Mouse (Mus musculus): ENCODE data around the gene Gm12695. TPM values are rescaled to one million over a fixed set of nuclear protein-coding genes. Genes with fewer than 3 reads are reported as not detected.

The Gm12695 gene
- polyA plus RNA-seq, 1 experiment from 2014 or later = 0.17 TPM

DNA sequence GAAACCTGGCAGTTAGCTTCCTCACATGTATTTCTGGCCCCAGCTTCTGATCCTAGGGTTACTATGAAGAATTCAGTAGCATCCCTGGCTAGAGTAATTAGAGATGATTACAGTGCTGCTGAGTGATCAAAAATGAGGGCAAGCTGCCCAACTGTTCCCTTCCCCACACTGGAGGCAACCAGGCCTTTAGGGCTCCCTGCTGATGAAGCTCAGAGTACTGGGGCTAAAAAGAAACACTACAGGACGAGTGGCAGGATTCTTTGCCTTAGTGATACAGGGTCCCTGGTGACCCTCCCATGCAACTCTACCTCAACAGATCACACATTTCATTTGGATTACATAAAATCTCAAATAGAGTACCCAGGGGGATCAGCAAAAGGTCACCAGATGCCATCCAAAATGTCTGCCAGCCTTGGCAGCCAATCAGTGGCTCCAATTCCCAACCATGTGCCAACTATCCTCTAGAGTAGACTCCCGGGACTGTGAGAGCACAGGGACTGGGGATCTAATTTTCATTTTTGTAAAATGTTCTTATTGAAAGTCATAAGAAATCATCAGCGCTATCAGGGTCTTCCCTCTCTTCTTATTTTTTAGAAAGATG is 11.9 kb downstream of the Gm12695 start:
- ATAC-seq (ENCODE audit: low FRiP score) (no peak), DNase-seq (ENCODE audit: low spot score) (no peak)
- Histone ChIP-seq H3K4me3 (ENCODE audit: low read depth, low read length) (no peak overlapping the region), H3K27ac (ENCODE audit: low read depth, low read length) (no peak overlapping the region), H3K9me3 (ENCODE audit: control insufficient read depth, low read length) (no peaks in the 10 kb centered on the region), H3K27me3 (ENCODE audit: control insufficient read depth, insufficient read depth, low read length) (no peaks in the 10 kb centered on the region), H3K4me1 (replicated peaks; ENCODE audit: control insufficient read depth, insufficient read depth, low read length) (no peaks in the 10 kb centered on the region), H3K4me2 (replicated peaks; ENCODE audit: low read depth, low read length) (no peak overlapping the region), H3K36me3 (ENCODE audit: control insufficient read depth, insufficient read depth, low read length) (no peaks in the 10 kb centered on the region), H3K9ac (ENCODE audit: low read depth, low read length) (no peak overlapping the region)
- WGBS = 71% methylated on average over 3 of the region's 3 CpGs

DNA sequence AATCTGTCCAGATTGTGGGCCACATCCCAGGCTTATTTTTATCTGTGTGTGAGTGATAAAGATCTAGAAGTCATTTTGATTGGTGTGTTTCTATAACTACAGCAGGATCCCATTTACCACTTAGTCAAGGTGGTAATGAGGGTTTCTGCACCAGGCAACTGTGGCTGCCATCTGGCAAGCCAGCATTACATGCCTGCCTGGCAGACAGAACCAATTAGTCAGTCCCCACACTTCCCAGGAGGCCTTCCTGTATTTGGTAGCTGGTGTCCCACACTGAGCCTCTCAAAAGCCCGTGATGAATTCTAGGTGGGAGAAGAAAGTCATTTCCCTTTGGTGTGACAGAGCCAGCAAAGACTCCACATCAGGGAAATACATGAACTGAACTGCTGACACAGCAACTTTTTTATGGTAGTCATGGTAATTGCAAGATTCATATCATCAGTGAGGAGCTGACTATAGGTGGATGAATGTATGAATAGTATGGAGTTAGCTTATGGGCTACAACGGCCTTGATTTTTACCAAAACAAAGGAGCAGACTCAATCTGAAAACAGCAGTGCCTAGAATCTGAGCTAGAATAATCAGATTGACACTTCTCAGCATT is 18.5 kb downstream of the Gm12695 start:
- DNase-seq (ENCODE audit: low spot score) (no peak), ATAC-seq (ENCODE audit: low FRiP score) (no peak; the same call in 1 of the 2 replicates)
- Histone ChIP-seq H3K4me3 (ENCODE audit: low read depth, low read length) (no peak overlapping the region), H3K4me2 (replicated peaks; ENCODE audit: low read depth, low read length) (no peak overlapping the region), H3K36me3 (ENCODE audit: control insufficient read depth, insufficient read depth, low read length) (no peaks in the 10 kb centered on the region), H3K27me3 (ENCODE audit: control insufficient read depth, insufficient read depth, low read length) (no peaks in the 10 kb centered on the region), H3K9me3 (ENCODE audit: control insufficient read depth, low read length) (no peaks in the 10 kb centered on the region), H3K27ac (ENCODE audit: low read depth, low read length) (no peak overlapping the region), H3K9ac (ENCODE audit: low read depth, low read length) (no peak overlapping the region), H3K4me1 (replicated peaks; ENCODE audit: control insufficient read depth, insufficient read depth, low read length) (no peaks in the 10 kb centered on the region)
- WGBS = 61% methylated on average over 2 of the region's 2 CpGs

DNA sequence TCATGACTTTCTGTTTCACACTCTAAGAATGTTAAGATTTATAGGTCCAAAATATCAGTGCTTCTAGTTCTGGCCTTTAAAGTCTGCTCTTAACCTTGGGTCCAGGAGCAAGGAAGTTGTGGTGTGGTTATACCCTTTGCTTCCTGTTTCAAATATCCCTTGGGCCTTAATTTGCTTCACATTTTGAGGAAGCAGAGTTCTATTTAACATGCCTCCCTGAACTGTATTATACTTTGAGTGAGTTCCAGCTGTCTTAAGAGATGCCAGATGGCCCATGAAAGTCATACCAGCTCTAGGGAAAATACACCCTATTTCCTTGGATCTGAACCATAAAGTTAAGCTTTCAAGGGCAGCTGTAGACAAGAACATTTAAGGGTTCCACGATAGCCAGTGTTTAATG is 33.0 kb downstream of the Gm12695 start:
- Histone ChIP-seq H3K4me3 (ENCODE audit: low read depth, low read length) (no peak overlapping the region), H3K27ac (ENCODE audit: low read depth, low read length) (no peak overlapping the region), H3K9me3 (ENCODE audit: control insufficient read depth, low read length) (no peaks in the 10 kb centered on the region), H3K36me3 (ENCODE audit: control insufficient read depth, insufficient read depth, low read length) (no peaks in the 10 kb centered on the region), H3K27me3 (ENCODE audit: control insufficient read depth, insufficient read depth, low read length) (no peaks in the 10 kb centered on the region), H3K4me2 (replicated peaks; ENCODE audit: low read depth, low read length) (no peak overlapping the region), H3K9ac (ENCODE audit: low read depth, low read length) (no peak overlapping the region), H3K4me1 (replicated peaks; ENCODE audit: control insufficient read depth, insufficient read depth, low read length) (no peaks in the 10 kb centered on the region)
- 72% methylated on average over 1 of the region's 1 CpGs for WGBS
- ATAC-seq (ENCODE audit: low FRiP score) (no peak), DNase-seq (ENCODE audit: low spot score) (no peak)

GRCm38 (mm10) chr4:96740472-96740871 is 44.5 kb downstream of the Gm12695 start:
- H3K36me3 ChIP-seq (ENCODE audit: control insufficient read depth, insufficient read depth, low read length) = no peaks in the 10 kb centered on the region
- no peak overlapping the region for H3K9ac ChIP-seq (ENCODE audit: low read depth, low read length)
- no peak overlapping the region for H3K4me3 ChIP-seq (ENCODE audit: low read depth, low read length)
- no peaks in the 10 kb centered on the region for H3K4me1 ChIP-seq (replicated peaks; ENCODE audit: control insufficient read depth, insufficient read depth, low read length)
- DNase-seq (ENCODE audit: low spot score) (no peak), ATAC-seq (ENCODE audit: low FRiP score) (no peak)
- H3K4me2 ChIP-seq (replicated peaks; ENCODE audit: low read depth, low read length) = no peak overlapping the region
- no peaks in the 10 kb centered on the region for H3K27me3 ChIP-seq (ENCODE audit: control insufficient read depth, insufficient read depth, low read length)
- H3K27ac ChIP-seq (ENCODE audit: low read depth, low read length) = no peak overlapping the region
- no peaks in the 10 kb centered on the region for H3K9me3 ChIP-seq (ENCODE audit: control insufficient read depth, low read length)
- 92% methylated on average over 3 of the region's 3 CpGs for WGBS

GRCm38 (mm10) chr4:96729256-96729655 is 55.7 kb downstream of the Gm12695 start:
- Histone ChIP-seq H3K27me3 (ENCODE audit: control insufficient read depth, insufficient read depth, low read length) (no peaks in the 10 kb centered on the region), H3K9me3 (ENCODE audit: control insufficient read depth, low read length) (no peaks in the 10 kb centered on the region), H3K36me3 (ENCODE audit: control insufficient read depth, insufficient read depth, low read length) (no peaks in the 10 kb centered on the region), H3K4me1 (replicated peaks; ENCODE audit: control insufficient read depth, insufficient read depth, low read length) (no peaks in the 10 kb centered on the region), H3K4me3 (ENCODE audit: low read depth, low read length) (no peak overlapping the region), H3K9ac (ENCODE audit: low read depth, low read length) (no peak overlapping the region), H3K27ac (ENCODE audit: low read depth, low read length) (no peak overlapping the region), H3K4me2 (replicated peaks; ENCODE audit: low read depth, low read length) (no peak overlapping the region)
- no peak for DNase-seq (ENCODE audit: low spot score)
- 70% methylated on average over 4 of the region's 4 CpGs for WGBS
- ATAC-seq (ENCODE audit: low FRiP score) = no peak

DNA sequence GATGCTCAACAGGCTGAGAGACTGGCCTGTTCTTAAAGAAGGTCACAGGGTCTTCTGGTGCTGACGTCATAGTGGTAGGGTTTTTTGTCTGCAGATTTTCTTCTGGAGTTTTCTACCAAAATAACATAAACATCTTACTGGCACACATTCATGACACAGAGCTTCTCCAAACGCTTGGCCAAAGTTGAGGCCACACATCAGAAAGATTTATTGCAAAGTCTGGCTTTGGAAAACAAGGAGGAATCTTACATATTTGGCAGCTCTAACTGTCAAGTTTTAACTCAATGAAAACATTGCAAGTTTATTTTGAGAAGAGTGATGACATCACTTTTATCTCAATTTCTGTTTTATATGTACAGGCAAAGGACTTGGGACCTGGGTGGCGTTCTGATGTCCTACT is 56.8 kb downstream of the Gm12695 start:
- Histone ChIP-seq H3K36me3 (ENCODE audit: control insufficient read depth, insufficient read depth, low read length) (no peaks in the 10 kb centered on the region), H3K9ac (ENCODE audit: low read depth, low read length) (no peak overlapping the region), H3K4me2 (replicated peaks; ENCODE audit: low read depth, low read length) (no peak overlapping the region), H3K4me1 (replicated peaks; ENCODE audit: control insufficient read depth, insufficient read depth, low read length) (no peaks in the 10 kb centered on the region), H3K4me3 (ENCODE audit: low read depth, low read length) (no peak overlapping the region), H3K27me3 (ENCODE audit: control insufficient read depth, insufficient read depth, low read length) (no peaks in the 10 kb centered on the region), H3K9me3 (ENCODE audit: control insufficient read depth, low read length) (no peaks in the 10 kb centered on the region), H3K27ac (ENCODE audit: low read depth, low read length) (no peak overlapping the region)
- WGBS = 83% methylated on average over 3 of the region's 3 CpGs
- DNase-seq (ENCODE audit: low spot score) = no peak
- ATAC-seq (ENCODE audit: low FRiP score) = no peak

DNA sequence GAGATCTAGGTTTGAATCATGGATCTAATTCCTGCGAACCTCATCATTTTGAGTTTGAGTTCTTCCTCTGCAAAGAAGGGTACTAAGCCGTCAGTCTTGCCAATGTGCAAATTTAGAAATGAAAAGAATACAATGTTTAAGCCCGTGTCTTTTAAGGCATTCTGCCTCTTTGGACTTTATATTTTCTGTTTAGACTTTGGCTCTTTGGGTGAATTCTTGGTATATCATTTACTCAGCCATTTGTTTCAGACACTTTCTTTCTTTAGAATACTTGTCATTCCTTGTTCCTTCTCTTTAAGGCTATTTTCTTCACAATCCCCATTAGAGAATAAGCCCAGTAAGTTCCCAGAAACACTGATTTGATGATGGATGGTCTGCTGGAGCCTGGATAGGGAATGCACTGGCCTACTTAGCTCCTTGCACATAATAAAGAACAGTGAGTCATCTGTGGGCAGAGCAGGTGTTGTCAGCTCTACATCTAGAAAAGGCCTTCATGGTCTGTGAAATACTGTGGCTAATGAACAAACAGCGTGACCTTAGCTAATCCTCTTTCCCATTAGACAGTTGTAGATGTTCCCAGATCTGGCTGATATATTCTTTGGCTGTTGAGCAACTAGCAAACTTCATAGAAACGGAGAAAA is 59.5 kb downstream of the Gm12695 start:
- H3K9ac ChIP-seq (ENCODE audit: low read depth, low read length) = no peak overlapping the region
- H3K4me3 ChIP-seq (ENCODE audit: low read depth, low read length) = no peak overlapping the region
- no peaks in the 10 kb centered on the region for H3K27me3 ChIP-seq (ENCODE audit: control insufficient read depth, insufficient read depth, low read length)
- ATAC-seq (ENCODE audit: low FRiP score) = no peak
- H3K4me2 ChIP-seq (replicated peaks; ENCODE audit: low read depth, low read length) = no peak overlapping the region
- no peaks in the 10 kb centered on the region for H3K36me3 ChIP-seq (ENCODE audit: control insufficient read depth, insufficient read depth, low read length)
- H3K9me3 ChIP-seq (ENCODE audit: control insufficient read depth, low read length) = no peaks in the 10 kb centered on the region
- 77% methylated on average over 5 of the region's 5 CpGs for WGBS
- H3K27ac ChIP-seq (ENCODE audit: low read depth, low read length) = no peak overlapping the region
- H3K4me1 ChIP-seq (replicated peaks; ENCODE audit: control insufficient read depth, insufficient read depth, low read length) = no peaks in the 10 kb centered on the region
- no peak for DNase-seq (ENCODE audit: low spot score)

DNA sequence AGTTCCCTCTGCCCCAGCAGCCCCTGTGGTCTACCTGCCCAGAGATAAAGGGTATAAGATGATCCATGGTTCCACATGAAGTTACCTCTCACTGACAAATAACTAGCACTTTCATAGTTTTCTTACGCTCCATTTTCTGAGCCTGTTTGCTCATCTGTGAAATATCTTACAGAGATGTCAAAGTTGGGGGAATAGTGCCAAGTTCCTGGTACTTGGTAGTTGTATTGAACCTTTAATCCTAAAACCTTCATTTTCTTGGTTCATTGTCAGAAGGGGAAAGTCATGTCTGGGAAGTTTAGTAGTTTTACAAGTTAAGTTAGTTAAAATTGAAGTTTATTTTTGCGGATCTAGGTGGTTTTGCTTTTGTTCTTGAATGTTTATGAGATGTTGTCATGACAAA is 62.7 kb downstream of the Gm12695 start:
- DNase-seq (ENCODE audit: low spot score) (no peak), ATAC-seq (ENCODE audit: low FRiP score) (no peak)
- Histone ChIP-seq H3K4me3 (ENCODE audit: low read depth, low read length) (no peak overlapping the region), H3K27ac (ENCODE audit: low read depth, low read length) (no peak overlapping the region), H3K9me3 (ENCODE audit: control insufficient read depth, low read length) (no peaks in the 10 kb centered on the region), H3K36me3 (ENCODE audit: control insufficient read depth, insufficient read depth, low read length) (no peaks in the 10 kb centered on the region), H3K9ac (ENCODE audit: low read depth, low read length) (no peak overlapping the region), H3K4me1 (replicated peaks; ENCODE audit: control insufficient read depth, insufficient read depth, low read length) (no peaks in the 10 kb centered on the region), H3K27me3 (ENCODE audit: control insufficient read depth, insufficient read depth, low read length) (no peaks in the 10 kb centered on the region), H3K4me2 (replicated peaks; ENCODE audit: low read depth, low read length) (no peak overlapping the region)
- 94% methylated on average over 2 of the region's 2 CpGs for WGBS
